8 mouse cellular contexts compared by ENCODE assay signal in genomic region chr8:61479506-61480214, GRCm38 (mm10). TPM values are rescaled to one million over a fixed set of nuclear protein-coding genes. Genes with fewer than 3 reads are reported as not detected.
A peak's percentile ranks its signal among the peaks of the same experiment; 100 is the strongest.
DNase-seq lines count a peak whose midpoint lies in the region; ATAC-seq and TF ChIP-seq lines count a peak whose summit lies in the region.

No protein-coding gene starts in this region.

- H3K9ac ChIP-seq in CH12.LX (ENCODE audit: insufficient read depth, low read depth): no peak overlapping the region
- no peak overlapping the region for H3K9ac ChIP-seq in forebrain, embryonic 16.5 days (replicated peaks; ENCODE audit: low read depth, low read length)
- no peak overlapping the region for H3K9ac ChIP-seq in hindbrain, embryonic 12.5 days
- no peak overlapping the region for H3K9ac ChIP-seq in lung, embryonic 15.5 days

- no peaks in the 10 kb centered on the region for H3K79me2 ChIP-seq in CH12.LX (replicated peaks; ENCODE audit: control insufficient read depth, extremely low read depth, insufficient read depth, poor library complexity, severe bottlenecking)

- DNase-seq in CH12.LX (ENCODE audit: extremely low read depth): peak; percentile 66
- DNase-seq in adrenal gland, adult 8-10 months: peak; percentile 22
- peak; percentile 12 for DNase-seq in layer of hippocampus, adult 9-10 months (ENCODE audit: low spot score)
- DNase-seq in retina, embryonic 14.5 days (ENCODE audit: low spot score): peak; percentile 68
- peak; percentile 73 for DNase-seq in thymus, postnatal 4 days

- H3K27ac ChIP-seq in CH12.LX (ENCODE audit: insufficient read depth, low read depth): no peak overlapping the region
- H3K27ac ChIP-seq in forebrain, embryonic 16.5 days (ENCODE audit: low read length): no peak overlapping the region
- no peak overlapping the region for H3K27ac ChIP-seq in hindbrain, embryonic 12.5 days
- H3K27ac ChIP-seq in lung, embryonic 15.5 days: no peak overlapping the region

- no peak for TF ChIP-seq POLR2A in CH12.LX (IDR thresholded peaks at IDR 0.05; ENCODE audit: low read depth, low read length)

- peak; percentile 67 for TF ChIP-seq RAD21 in CH12.LX (IDR thresholded peaks at IDR 0.05; ENCODE audit: low read depth, low read length)

- ATAC-seq in forebrain, embryonic 16.5 days: peak; percentile 73
- ATAC-seq in hindbrain, embryonic 12.5 days (ENCODE audit: low FRiP score): peak; percentile 43
- peak; percentile 60; the same call in 1 of the 2 replicates for ATAC-seq in lung, embryonic 15.5 days (ENCODE audit: borderline replicate concordance, extremely low read depth, low FRiP score, low TSS enrichment)

- H3K4me3 ChIP-seq in CH12.LX (replicated peaks in 1 of 3; ENCODE audit: low read depth in 2 of 3, low read length in 2 of 3, poor library complexity in 1 of 3): no peak overlapping the region
- no peak overlapping the region for H3K4me3 ChIP-seq in forebrain, embryonic 16.5 days (replicated peaks; ENCODE audit: low read length)
- no peak overlapping the region for H3K4me3 ChIP-seq in hindbrain, embryonic 12.5 days
- H3K4me3 ChIP-seq in lung, embryonic 15.5 days: no peak overlapping the region

- H3K36me3 ChIP-seq in CH12.LX (replicated peaks in 1 of 2; ENCODE audit: control insufficient read depth in 1 of 2, insufficient read depth in 1 of 2, low read length in 1 of 2): no peaks in the 10 kb centered on the region
- H3K36me3 ChIP-seq in forebrain, embryonic 16.5 days (ENCODE audit: control insufficient read depth, insufficient read depth): no peaks in the 10 kb centered on the region
- no peaks in the 10 kb centered on the region for H3K36me3 ChIP-seq in hindbrain, embryonic 12.5 days
- H3K36me3 ChIP-seq in lung, embryonic 15.5 days: no peaks in the 10 kb centered on the region

- TF ChIP-seq CTCF in CH12.LX (conservative IDR thresholded peaks at IDR 0.05 in 1 of 2, IDR thresholded peaks at IDR 0.05 in 1 of 2; ENCODE audit: low read depth in 2 of 2, low read length in 2 of 2): peak in 1 of 2 experiments; percentile 82; a peak in 2 of 4 replicates

- H3K4me2 ChIP-seq in CH12.LX (ENCODE audit: insufficient read depth, low read depth, poor library complexity, severe bottlenecking): no peak overlapping the region
- no peak overlapping the region for H3K4me2 ChIP-seq in forebrain, embryonic 16.5 days (ENCODE audit: low read length)
- no peak overlapping the region for H3K4me2 ChIP-seq in hindbrain, embryonic 12.5 days (replicated peaks)
- H3K4me2 ChIP-seq in lung, embryonic 15.5 days: no peak overlapping the region

- H3K27me3 ChIP-seq in CH12.LX (replicated peaks): no peaks in the 10 kb centered on the region
- no peaks in the 10 kb centered on the region for H3K27me3 ChIP-seq in forebrain, embryonic 16.5 days (replicated peaks; ENCODE audit: control insufficient read depth, insufficient read depth, low read length)
- no peaks in the 10 kb centered on the region for H3K27me3 ChIP-seq in hindbrain, embryonic 12.5 days
- H3K27me3 ChIP-seq in lung, embryonic 15.5 days: no peaks in the 10 kb centered on the region

- 48% methylated on average over 11 of the region's 11 CpGs for WGBS in forebrain, embryonic 16.5 days
- 60% methylated on average over 10 of the region's 11 CpGs for WGBS in hindbrain, embryonic 12.5 days
- WGBS in lung, embryonic 15.5 days: 35% methylated on average over 11 of the region's 11 CpGs

- no peaks in the 10 kb centered on the region for H3K9me3 ChIP-seq in CH12.LX (replicated peaks; ENCODE audit: low read length)
- no peaks in the 10 kb centered on the region for H3K9me3 ChIP-seq in forebrain, embryonic 16.5 days (ENCODE audit: control insufficient read depth, low read length)
- H3K9me3 ChIP-seq in hindbrain, embryonic 12.5 days (replicated peaks): no peaks in the 10 kb centered on the region
- H3K9me3 ChIP-seq in lung, embryonic 15.5 days: no peaks in the 10 kb centered on the region

- peaks cover 11 to 25% of the 10 kb centered on the region in 2 experiments for H3K4me1 ChIP-seq in CH12.LX (ENCODE audit: control insufficient read depth in 1 of 2, insufficient read depth in 2 of 2)
- H3K4me1 ChIP-seq in forebrain, embryonic 16.5 days (replicated peaks; ENCODE audit: control insufficient read depth, insufficient read depth, low read length): no peaks in the 10 kb centered on the region
- H3K4me1 ChIP-seq in hindbrain, embryonic 12.5 days: no peaks in the 10 kb centered on the region
- peaks cover 10% of the 10 kb centered on the region for H3K4me1 ChIP-seq in lung, embryonic 15.5 days

- in situ Hi-C loops in CH12.LX (cut with MboI; ENCODE audit: low pct_ligation_motif_present, low pct_unique_long_range_greater_than_20kb, low sequenced_read_pairs): loop anchor here (10.0 kb wide), 1 partner anchor 95 kb away; no protein-coding TSS in a partner anchor

- no peak for TF ChIP-seq EP300 in CH12.LX (IDR thresholded peaks at IDR 0.05; ENCODE audit: low read length)

- dilution Hi-C loops in CH12.LX (cut with MboI; ENCODE audit: extremely low pct_ligation_motif_present, extremely low pct_unique_long_range_greater_than_20kb, low sequenced_read_pairs): no loop called here

TF ChIP-seq in CH12.LX, 34 proteins besides CTCF, POLR2A, EP300 and RAD21:
- TF ChIP-seq NELFE (IDR thresholded peaks at IDR 0.05; ENCODE audit: low read depth, low read length): peak; percentile 43; the same call in 1 of the 2 replicates
- TF ChIP-seq SMC3 (IDR thresholded peaks at IDR 0.05; ENCODE audit: low read depth, low read length): peak; percentile 92
- 0 out of 2 replicates have a peak, but pooled peaks have one; percentile 8 for TF ChIP-seq ELF1 (IDR thresholded peaks at IDR 0.05; ENCODE audit: low read depth, low read length)
- peak; percentile 42 for TF ChIP-seq ZC3H11A (IDR thresholded peaks at IDR 0.05; ENCODE audit: low read depth, low read length)
- no peak for TF ChIP-seq HCFC1 (IDR thresholded peaks at IDR 0.05; ENCODE audit: low read depth, low read length)
- no peak for TF ChIP-seq GABPA (IDR thresholded peaks at IDR 0.05; ENCODE audit: insufficient replicate concordance, low read depth, low read length)
- 0 out of 2 replicates have a peak, but pooled peaks have one; percentile 7 for TF ChIP-seq IRF4 (IDR thresholded peaks at IDR 0.05; ENCODE audit: low read depth, low read length)

RNA-seq across cellular contexts. Expression of gene Cbr4, which starts 7.9 kb away (rescaled TPM):
- total RNA-seq in CH12.LX (2012; rRNA removed): 35.1 and 40.2 TPM in 2 replicates
- total RNA-seq in CH12.LX (2014; rRNA removed): 59.1 and 66.3 TPM in 2 replicates
- polyA plus RNA-seq in CH12.LX (2012; ENCODE audit: insufficient read length, low read depth): 37.0 and 43.1 TPM in 2 replicates
- total RNA-seq in adrenal gland, adult 8-10 months (2022): 10 to 100 TPM; 44.7 to 61.7 (median 50.0) TPM
- 19.6 and 22.1 TPM in 2 replicates for polyA plus RNA-seq in forebrain, embryonic 16.5 days (2015; fragmentation: Nextera tagmentation; extraction: Ambion mirVana)
- 23.5 and 27.7 TPM in 2 replicates for polyA plus RNA-seq in hindbrain, embryonic 12.5 days (2016; fragmentation: Nextera tagmentation; extraction: Ambion mirVana)
- polyA plus RNA-seq in lung, embryonic 15.5 days (2015; fragmentation: Nextera tagmentation; extraction: Ambion mirVana): 28.3 and 31.7 TPM in 2 replicates

Comparison
In these comparisons a context has a peak if more than half of its experiments do, and no peak if none do; other contexts are left out.
1. DNase-seq: peak in every context shown above with its lines; median percentile 73 in thymus, postnatal 4 days; 68 in retina, embryonic 14.5 days; 66 in CH12.LX; 22 in adrenal gland, adult 8-10 months; 12 in layer of hippocampus, adult 9-10 months.